ENCODE assay signal across 9 mouse cellular contexts in the genomic region with DNA sequence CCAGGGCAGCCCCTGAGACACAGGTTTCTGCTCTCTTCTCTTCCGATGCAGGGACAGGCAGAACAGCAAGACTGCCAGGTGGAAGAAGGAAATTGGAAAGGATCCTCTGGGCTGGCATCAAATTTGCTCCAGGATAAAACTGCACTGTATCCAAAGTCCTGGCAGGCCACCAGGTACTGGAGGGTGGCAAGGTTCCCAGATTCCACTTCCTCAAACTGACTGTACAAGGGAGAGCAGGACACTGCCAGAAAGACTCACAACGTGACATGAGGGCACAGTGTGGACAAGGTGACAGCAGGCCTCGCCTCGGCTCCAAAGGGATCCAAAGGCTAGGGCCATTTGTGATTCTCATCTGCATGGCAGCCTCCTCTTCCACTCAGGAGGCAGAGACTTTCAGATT.
A peak's percentile ranks its signal among the peaks of the same experiment; 100 is the strongest.
DNase-seq lines count a peak whose midpoint lies in the region; ATAC-seq and TF ChIP-seq lines count a peak whose summit lies in the region.
"Had no signal": no experiment of that assay in that cellular context is flagged by ENCODE, and none has a peak within 500 bp of the region (broad histone marks: within the 10 kb centered on the region; RNA-seq: fewer than 3 reads in every experiment).

No protein-coding gene starts in this region.

- DNase-seq in urinary bladder, postnatal 14 days (ENCODE audit: low spot score) = peak; percentile 65
- DNase-seq in urinary bladder, adult 2 months (ENCODE audit: low spot score) = no peak
- DNase-seq in heart, postnatal 0 days (ENCODE audit: low spot score) = peak; percentile 87
- peak; percentile 15 to 34 for DNase-seq in left cerebral cortex, postnatal 36 days (ENCODE audit: low spot score in 2 of 2)
- DNase-seq in testis, postnatal 14 days (ENCODE audit: low spot score) = peak; percentile 60
- no peak for DNase-seq in spleen, adult 12 weeks (ENCODE audit: low spot score)

- no peaks in the 10 kb centered on the region for H3K36me3 ChIP-seq in embryonic facial prominence, embryonic 15.5 days
- H3K36me3 ChIP-seq in heart, postnatal 0 days (replicated peaks; ENCODE audit: control insufficient read depth, insufficient read depth, low read length) = no peaks in the 10 kb centered on the region
- H3K36me3 ChIP-seq in intestine, postnatal 0 days (ENCODE audit: control insufficient read depth, insufficient read depth) = no peaks in the 10 kb centered on the region

- no peak for ATAC-seq in embryonic facial prominence, embryonic 15.5 days (ENCODE audit: insufficient number of reproducible peaks, low FRiP score, low TSS enrichment, low read depth)
- peak; percentile 93 for ATAC-seq in heart, postnatal 0 days (ENCODE audit: insufficient read depth, low read depth)
- ATAC-seq in intestine, postnatal 0 days = no peak

- H3K9ac ChIP-seq in embryonic facial prominence, embryonic 15.5 days = no peak overlapping the region
- H3K9ac ChIP-seq in heart, postnatal 0 days (replicated peaks; ENCODE audit: low read depth, low read length) = no peak overlapping the region
- H3K9ac ChIP-seq in intestine, postnatal 0 days (ENCODE audit: low read depth, low read length) = no peak overlapping the region

- H3K4me1 ChIP-seq in embryonic facial prominence, embryonic 15.5 days = peaks cover 7% of the 10 kb centered on the region
- peaks cover 12% of the 10 kb centered on the region for H3K4me1 ChIP-seq in heart, postnatal 0 days (ENCODE audit: control insufficient read depth, insufficient read depth)
- H3K4me1 ChIP-seq in intestine, postnatal 0 days (replicated peaks; ENCODE audit: control insufficient read depth, insufficient read depth, low read length) = no peaks in the 10 kb centered on the region

- no peak for TF ChIP-seq CTCF in heart, postnatal 0 days (IDR thresholded peaks at IDR 0.05; ENCODE audit: low read depth)
- no peak for TF ChIP-seq CTCF in intestine, postnatal 0 days (IDR thresholded peaks at IDR 0.05; ENCODE audit: low read depth)

- H3K27ac ChIP-seq in embryonic facial prominence, embryonic 15.5 days (replicated peaks) = peak overlapping the region; percentile 44; the same call in 1 of the 2 replicates
- peak overlapping the region; percentile 72 for H3K27ac ChIP-seq in heart, postnatal 0 days (ENCODE audit: low read depth)
- no peak overlapping the region for H3K27ac ChIP-seq in intestine, postnatal 0 days (ENCODE audit: low read depth, low read length)

- 73% methylated on average over 4 of the region's 4 CpGs for WGBS in embryonic facial prominence, embryonic 15.5 days
- 27% methylated on average over 4 of the region's 4 CpGs for WGBS in heart, postnatal 0 days
- WGBS in intestine, postnatal 0 days = 79% methylated on average over 4 of the region's 4 CpGs

- H3K9me3 ChIP-seq in embryonic facial prominence, embryonic 15.5 days (replicated peaks) = no peaks in the 10 kb centered on the region
- no peaks in the 10 kb centered on the region for H3K9me3 ChIP-seq in heart, postnatal 0 days (replicated peaks; ENCODE audit: control insufficient read depth, low read length)
- no peaks in the 10 kb centered on the region for H3K9me3 ChIP-seq in intestine, postnatal 0 days (ENCODE audit: control insufficient read depth)

- H3K27me3 ChIP-seq in embryonic facial prominence, embryonic 15.5 days = no peaks in the 10 kb centered on the region
- no peaks in the 10 kb centered on the region for H3K27me3 ChIP-seq in heart, postnatal 0 days (ENCODE audit: control insufficient read depth, insufficient read depth, low read length)
- no peaks in the 10 kb centered on the region for H3K27me3 ChIP-seq in intestine, postnatal 0 days (replicated peaks; ENCODE audit: control insufficient read depth, insufficient read depth, low read length)

- no peak overlapping the region for H3K4me2 ChIP-seq in embryonic facial prominence, embryonic 15.5 days (replicated peaks)
- H3K4me2 ChIP-seq in heart, postnatal 0 days (ENCODE audit: low read depth, low read length) = no peak overlapping the region
- H3K4me2 ChIP-seq in intestine, postnatal 0 days (replicated peaks; ENCODE audit: low read depth) = no peak overlapping the region

- TF ChIP-seq EP300 in heart, postnatal 0 days (IDR thresholded peaks at IDR 0.05; ENCODE audit: low read depth) = no peak

- H3K4me3 ChIP-seq in embryonic facial prominence, embryonic 15.5 days (replicated peaks) = no peak overlapping the region
- H3K4me3 ChIP-seq in heart, postnatal 0 days (ENCODE audit: low read depth, low read length) = no peak overlapping the region
- no peak overlapping the region for H3K4me3 ChIP-seq in intestine, postnatal 0 days (ENCODE audit: low read depth, low read length)
- H3K4me3 ChIP-seq: myocyte had no signal

- intact Hi-C loops in left cerebral cortex, postnatal 36 days (cut with DNase I) = no loop called here

Comparison
In these comparisons a context has a peak if more than half of its experiments do, and no peak if none do; other contexts are left out.
1. DNase-seq: peak in urinary bladder, postnatal 14 days (single experiment), heart, postnatal 0 days (single experiment), left cerebral cortex, postnatal 36 days (2 of 2) and testis, postnatal 14 days (single experiment); none in urinary bladder, adult 2 months (single experiment) and spleen, adult 12 weeks (single experiment).